Mouse (Mus musculus): ENCODE data around the gene Ccdc81. TPM values are rescaled to one million over a fixed set of nuclear protein-coding genes. Genes with fewer than 3 reads are reported as not detected.

The Ccdc81 gene
- total and polyA plus RNA-seq, 2 experiments from 2014 or later, result not detected

DNA sequence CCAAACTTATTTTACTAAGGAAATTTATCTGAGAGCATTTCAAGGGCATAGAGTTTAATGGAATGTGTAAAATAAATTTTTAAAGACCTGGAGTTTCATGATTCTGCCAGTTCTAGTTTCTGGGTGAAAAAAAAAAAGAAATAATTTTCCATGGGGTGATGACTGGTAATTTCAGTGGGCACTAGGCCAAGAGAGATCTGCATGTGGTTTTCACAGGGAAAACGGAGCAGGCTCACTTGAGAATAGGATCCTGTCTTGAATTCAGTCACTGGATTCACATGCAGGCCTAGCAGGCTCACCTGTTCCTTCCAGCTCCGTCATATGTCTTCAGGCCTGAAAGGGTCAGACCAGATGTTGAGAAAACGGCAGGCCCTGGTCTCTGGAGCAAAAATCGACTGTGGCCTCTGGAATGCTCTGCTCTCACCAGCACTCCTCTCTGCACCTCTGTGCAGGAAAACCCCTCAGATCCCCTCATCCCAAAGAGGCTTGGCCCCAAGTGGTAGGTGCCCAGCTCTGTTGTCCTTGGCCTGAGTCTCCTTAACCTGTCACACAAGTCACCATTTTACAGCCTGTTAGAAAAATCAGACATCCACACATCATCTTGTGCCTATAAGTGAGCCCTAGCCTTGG, 74.9 kb downstream of the Ccdc81 start:
- Histone ChIP-seq H3K27me3 (ENCODE audit: control insufficient read depth, insufficient read depth, low read length) (no peaks in the 10 kb centered on the region), H3K36me3 (replicated peaks; ENCODE audit: control insufficient read depth, insufficient read depth, low read length) (no peaks in the 10 kb centered on the region), H3K9me3 (replicated peaks; ENCODE audit: control insufficient read depth, low read length) (no peaks in the 10 kb centered on the region), H3K4me2 (ENCODE audit: low read depth, low read length) (no peak overlapping the region), H3K27ac (ENCODE audit: low read depth) (no peak overlapping the region), H3K9ac (replicated peaks; ENCODE audit: low read depth, low read length) (no peak overlapping the region), H3K4me3 (ENCODE audit: low read depth, low read length) (no peak overlapping the region), H3K4me1 (ENCODE audit: control insufficient read depth, insufficient read depth) (no peaks in the 10 kb centered on the region)
- ATAC-seq (ENCODE audit: insufficient read depth, low read depth), result no peak
- WGBS, result 66% methylated on average over 4 of the region's 4 CpGs
- TF ChIP-seq EP300 (IDR thresholded peaks at IDR 0.05; ENCODE audit: low read depth) (no peak), CTCF (IDR thresholded peaks at IDR 0.05; ENCODE audit: low read depth) (no peak)
- no peak for DNase-seq (ENCODE audit: low spot score)

Other genes starting within 250 kb of the Ccdc81 start
- 22.6 and 120 TPM in 2 replicates for gene Hikeshi, start 37.6 kb upstream of the Ccdc81 start, total RNA-seq (2014; rRNA removed; ENCODE audit: low replicate concordance)
- gene Hikeshi, start 37.6 kb upstream of the Ccdc81 start, polyA plus RNA-seq (2015; fragmentation: Nextera tagmentation; extraction: Ambion mirVana), result 90.9 and 103 TPM in 2 replicates
- gene Eed, start 77.4 kb upstream of the Ccdc81 start, total RNA-seq (2014; rRNA removed; ENCODE audit: low replicate concordance), result 16.5 and 38.1 TPM in 2 replicates
- 26.7 and 27.9 TPM in 2 replicates for gene Eed, start 77.4 kb upstream of the Ccdc81 start, polyA plus RNA-seq (2015; fragmentation: Nextera tagmentation; extraction: Ambion mirVana)
- gene Picalm, start 226.6 kb upstream of the Ccdc81 start, total RNA-seq (2014; rRNA removed; ENCODE audit: low replicate concordance), result 169 and 208 TPM in 2 replicates
- gene Picalm, start 226.6 kb upstream of the Ccdc81 start, polyA plus RNA-seq (2015; fragmentation: Nextera tagmentation; extraction: Ambion mirVana), result 25.2 and 29.2 TPM in 2 replicates

Measured in heart, postnatal 0 days (tissue).